Mouse (Mus musculus) G1E (cell line): ENCODE measurements around the gene Pkn2.

Source experiments
- CTCF ChIP-seq: IDR thresholded peaks from 2 replicates; pipeline ENCODE4 v1.5.1; 2012; ENCODE audit warnings: low read depth, low read length, inconsistent platforms, mixed read lengths
- GATA1 ChIP-seq: IDR thresholded peaks from 2 replicates; pipeline ENCODE4 v1.6.1; 2012; ENCODE audit warnings: borderline replicate concordance, low read length, inconsistent platforms, mixed read lengths
- GATA2 ChIP-seq: IDR thresholded peaks from 2 replicates; pipeline ENCODE4 v1.6.1; 2012; ENCODE audit warnings: low read depth, low read length, inconsistent platforms, borderline replicate concordance
- POLR2AphosphoS5 ChIP-seq: IDR thresholded peaks from 2 replicates; pipeline ENCODE4 v1.6.1; 2012; ENCODE audit warnings: low read depth, low read length, inconsistent platforms; ENCODE audit not compliant: insufficient replicate concordance
- TAL1 ChIP-seq: conservative IDR thresholded peaks from 2 replicates; pipeline ENCODE4 v1.6.1; 2012; ENCODE audit warnings: low read depth, low read length, inconsistent platforms, mixed read lengths

DNA sequence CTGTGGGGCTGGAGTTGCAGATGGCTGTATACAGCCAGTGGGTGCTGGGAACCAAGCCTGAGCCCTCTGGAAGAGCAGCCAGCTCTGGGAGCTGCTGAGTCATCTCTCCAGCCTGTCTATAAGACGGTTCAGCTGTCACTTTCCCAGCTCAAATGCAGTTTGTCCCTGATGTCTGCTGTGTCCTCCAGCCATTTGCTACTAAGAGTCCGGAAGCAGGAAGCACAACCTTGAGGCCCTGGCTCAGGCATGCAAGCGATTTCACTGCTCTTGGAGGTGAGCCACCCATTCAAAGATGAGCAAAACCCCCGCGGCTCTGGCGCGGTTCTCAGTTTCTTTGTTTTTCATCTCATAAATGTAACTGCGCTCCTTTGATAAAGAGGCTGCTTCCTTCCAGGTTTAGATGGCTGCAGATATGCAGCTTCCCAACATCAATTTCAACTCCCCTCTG is 17.2 kb upstream of the Pkn2 start:
- TF ChIP-seq CTCF (no peak), GATA2 (no peak), POLR2AphosphoS5 (no peak), GATA1 (no peak), TAL1 (no peak)
